Mouse (Mus musculus) midbrain, embryonic 13.5 days (tissue): Measurements from ENCODE around the gene Inpp4a. TPM values are rescaled to one million over a fixed set of nuclear protein-coding genes. Genes with fewer than 3 reads are reported as not detected.

Experiments
- ATAC-seq: fragments of 200-750 bp; cut with Nextera tagmentation; 2 replicates; pipeline ENCODE4 v1.8.0; 2017; ENCODE audit warnings: mild to moderate bottlenecking, moderate TSS enrichment, moderate library complexity
- H3K27ac ChIP-seq: fragments of 300-500 bp; sonication (generic); 2 replicates; pipeline ENCODE4 v1.5.1; 2015; ENCODE audit warnings: inconsistent platforms, mild to moderate bottlenecking, moderate library complexity
- H3K27me3 ChIP-seq: fragments of 300-500 bp; sonication (generic); 2 replicates; pipeline ENCODE4 v1.6.1; 2015; ENCODE audit warnings: mild to moderate bottlenecking, inconsistent platforms
- H3K36me3 ChIP-seq: fragments of 300-500 bp; sonication (generic); 2 replicates; pipeline ENCODE4 v1.6.1; 2015; ENCODE audit warnings: mild to moderate bottlenecking, inconsistent platforms
- H3K4me1 ChIP-seq: fragments of 300-500 bp; sonication (generic); replicated peaks from 2 replicates; pipeline ENCODE4 v1.6.1; 2015; ENCODE audit warnings: inconsistent platforms
- H3K4me2 ChIP-seq: fragments of 300-500 bp; sonication (generic); replicated peaks from 2 replicates; pipeline ENCODE4 v1.6.1; 2015; ENCODE audit warnings: moderate library complexity, mild to moderate bottlenecking, inconsistent platforms
- H3K4me3 ChIP-seq: fragments of 300-500 bp; sonication (generic); replicated peaks from 2 replicates; pipeline ENCODE4 v1.5.1; 2015; ENCODE audit warnings: mild to moderate bottlenecking, inconsistent platforms
- H3K9ac ChIP-seq: fragments of 300-500 bp; sonication (generic); replicated peaks from 2 replicates; pipeline ENCODE4 v1.6.1; 2015; ENCODE audit warnings: mild to moderate bottlenecking, inconsistent platforms
- H3K9me3 ChIP-seq: fragments of 300-500 bp; sonication (generic); 2 replicates; pipeline ENCODE4 v1.6.1; 2016; ENCODE audit warnings: mild to moderate bottlenecking, inconsistent platforms
- WGBS: fragments of 180-500 bp; shearing (Covaris S2); methylation state at CpG from one replicate; pipeline ENCODE4 v1.1.7; 2015; 5-methylcytosine and 5-hydroxymethylcytosine counted together
- polyA plus RNA-seq: library from polyadenylated mRNA; unstranded; fragments of >200 nt; fragmentation: Nextera tagmentation; extraction: Ambion mirVana; gene quantifications from 2 replicates; pipeline ENCODE4 v1.2.1, GENCODE M21; 2015

Gene Inpp4a
- polyA plus RNA-seq, 1 experiment from 2014 or later: 52.0 TPM

DNA sequence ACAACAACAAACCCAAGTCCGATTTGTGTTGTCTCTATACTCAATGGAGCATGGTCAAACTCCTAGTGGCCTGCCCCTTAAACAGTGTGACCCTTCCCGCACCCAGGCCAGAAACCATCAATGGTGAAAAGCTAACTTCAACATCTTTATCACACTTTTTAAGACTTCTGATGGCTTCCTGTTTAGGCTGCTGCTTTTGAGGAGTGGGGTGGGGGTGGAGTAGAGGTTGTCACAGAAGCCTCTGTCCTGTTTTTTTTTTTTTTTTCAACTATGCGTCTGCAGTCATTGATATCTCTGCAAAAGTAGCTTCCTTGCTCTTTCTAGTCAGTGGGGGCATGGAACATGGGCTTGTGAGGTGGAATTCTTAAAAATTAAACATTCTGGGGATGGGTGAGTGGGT lies 3.1 kb downstream of the Inpp4a start:
- Histone ChIP-seq H3K4me2 (no peak overlapping the region), H3K4me3 (no peak overlapping the region), H3K27ac (no peak overlapping the region), H3K9me3 (no peaks in the 10 kb centered on the region), H3K36me3 (no peaks in the 10 kb centered on the region), H3K4me1 (peaks cover 27% of the 10 kb centered on the region), H3K27me3 (no peaks in the 10 kb centered on the region), H3K9ac (no peak overlapping the region)
- 90% methylated on average over 3 of the region's 3 CpGs for WGBS
- no peak for ATAC-seq

- ATAC-seq: no peak
- H3K4me3 ChIP-seq: no peak overlapping the region
- H3K9ac ChIP-seq: no peak overlapping the region
- no peaks in the 10 kb centered on the region for H3K9me3 ChIP-seq
- 79% methylated on average over 9 of the region's 9 CpGs for WGBS
- no peak overlapping the region for H3K27ac ChIP-seq
- H3K4me2 ChIP-seq: no peak overlapping the region
- peaks cover 22% of the 10 kb centered on the region for H3K4me1 ChIP-seq
- H3K27me3 ChIP-seq: no peaks in the 10 kb centered on the region
- H3K36me3 ChIP-seq: no peaks in the 10 kb centered on the region
Measured at GRCm38 (mm10) chr1:37305691-37306287, 6.1 kb downstream of the Inpp4a start.

DNA sequence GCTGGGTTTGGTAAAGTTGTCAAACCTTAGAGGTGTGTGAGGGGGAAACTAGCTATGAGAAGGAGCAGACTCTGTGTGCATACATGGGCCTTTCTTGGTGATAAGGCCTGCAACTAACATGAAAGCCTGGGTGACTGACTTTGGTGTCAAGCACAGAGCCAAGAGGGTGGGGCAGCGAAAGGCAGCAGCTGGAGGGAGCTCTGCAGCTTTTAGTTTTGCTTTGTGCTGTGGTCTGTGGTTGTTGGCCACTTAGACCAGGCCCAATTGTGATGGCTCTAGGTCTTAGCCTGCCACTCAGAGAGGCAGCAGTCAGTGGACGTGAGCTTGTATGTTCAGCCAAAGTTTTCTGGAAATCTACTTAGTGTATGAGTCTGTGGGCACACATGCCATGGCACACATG lies 7.9 kb downstream of the Inpp4a start:
- no peaks in the 10 kb centered on the region for H3K36me3 ChIP-seq
- H3K4me1 ChIP-seq: peaks cover 8% of the 10 kb centered on the region; the same call in 1 of the 2 replicates
- no peak overlapping the region for H3K27ac ChIP-seq
- no peak overlapping the region for H3K9ac ChIP-seq
- no peak for ATAC-seq
- H3K9me3 ChIP-seq: no peaks in the 10 kb centered on the region
- no peaks in the 10 kb centered on the region for H3K27me3 ChIP-seq
- H3K4me2 ChIP-seq: no peak overlapping the region
- WGBS: 96% methylated on average over 2 of the region's 2 CpGs
- H3K4me3 ChIP-seq: no peak overlapping the region

DNA sequence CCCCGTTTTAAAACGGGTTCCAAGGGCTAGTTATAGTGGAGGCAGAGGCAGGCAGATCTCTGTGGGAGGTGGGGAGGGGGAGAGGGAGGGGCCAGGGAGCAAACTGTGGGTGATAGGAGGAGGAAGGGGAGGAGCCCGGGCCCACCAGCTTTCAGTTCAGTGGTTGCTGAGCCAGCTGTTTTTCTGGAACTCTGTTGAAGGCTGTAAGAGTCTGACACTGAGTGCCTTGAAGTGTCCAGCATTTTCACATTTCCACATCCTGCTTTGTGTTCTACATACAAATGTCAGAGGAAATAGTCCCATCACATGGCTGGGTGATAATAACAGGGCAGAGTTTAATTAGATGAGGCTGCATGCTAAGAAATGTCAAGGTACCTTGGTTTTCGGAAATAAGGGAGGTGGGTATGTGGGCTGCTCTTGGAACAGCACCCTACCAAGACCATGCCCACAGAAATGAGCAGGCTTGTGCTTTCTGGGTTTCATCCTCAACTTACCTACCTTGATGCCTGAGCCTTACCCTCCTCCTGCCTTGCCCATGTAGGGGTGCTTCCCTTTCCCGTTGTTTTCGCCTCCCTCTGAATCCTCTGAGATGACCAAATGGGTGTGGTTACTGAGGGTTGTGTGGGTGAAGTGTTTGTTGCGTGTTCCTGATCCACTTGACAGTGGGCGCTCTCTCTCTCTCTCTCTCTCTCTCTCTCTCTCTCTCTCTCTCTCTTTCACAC lies 8.5 kb downstream of the Inpp4a start:
- no peak overlapping the region for H3K9ac ChIP-seq
- H3K27ac ChIP-seq: no peak overlapping the region
- H3K9me3 ChIP-seq: no peaks in the 10 kb centered on the region
- H3K36me3 ChIP-seq: no peaks in the 10 kb centered on the region
- peaks cover 8% of the 10 kb centered on the region; the same call in 1 of the 2 replicates for H3K4me1 ChIP-seq
- WGBS: 95% methylated on average over 8 of the region's 8 CpGs
- no peak for ATAC-seq
- H3K4me3 ChIP-seq: no peak overlapping the region
- H3K27me3 ChIP-seq: no peaks in the 10 kb centered on the region
- no peak overlapping the region for H3K4me2 ChIP-seq

GRCm38 (mm10) chr1:37308743-37309100 lies 9.1 kb downstream of the Inpp4a start:
- Histone ChIP-seq H3K4me2 (no peak overlapping the region), H3K27ac (no peak overlapping the region), H3K27me3 (no peaks in the 10 kb centered on the region), H3K9me3 (no peaks in the 10 kb centered on the region), H3K36me3 (no peaks in the 10 kb centered on the region), H3K9ac (no peak overlapping the region), H3K4me1 (peaks cover 8% of the 10 kb centered on the region; the same call in 1 of the 2 replicates), H3K4me3 (no peak overlapping the region)
- ATAC-seq: no peak
- WGBS: 89% methylated on average over 3 of the region's 3 CpGs

DNA sequence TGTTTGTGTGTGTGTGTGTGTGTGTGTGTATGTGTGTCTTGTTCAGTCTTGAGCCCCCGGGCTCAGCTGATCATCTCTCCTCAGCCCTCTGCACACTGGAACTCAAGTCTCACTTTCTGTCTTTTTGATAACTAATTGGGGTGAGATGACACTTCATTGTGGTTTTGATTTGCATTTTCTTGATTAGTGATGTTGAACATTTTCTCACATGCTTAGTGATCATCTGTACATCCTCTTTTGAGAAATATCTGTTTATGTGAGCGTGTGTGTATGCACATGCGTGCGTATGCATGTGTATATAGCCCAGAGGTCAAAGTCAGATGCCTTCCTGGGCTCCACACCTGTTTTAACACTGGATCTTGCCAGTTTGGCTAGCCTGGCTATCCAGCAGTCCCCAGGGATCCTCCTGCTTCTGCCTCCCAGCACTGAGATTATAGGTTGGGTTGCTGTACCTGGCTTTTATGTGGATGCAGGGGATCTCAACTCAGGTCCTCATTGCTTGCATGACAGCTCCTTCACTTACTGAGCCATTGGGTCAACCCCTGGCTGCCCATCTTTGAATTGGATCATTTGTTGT lies 10.4 kb downstream of the Inpp4a start:
- H3K9ac ChIP-seq: no peak overlapping the region
- no peak for ATAC-seq
- 96% methylated on average over 4 of the region's 4 CpGs for WGBS

GRCm38 (mm10) chr1:37314338-37314737 lies 14.7 kb downstream of the Inpp4a start:
- H3K27me3 ChIP-seq: no peaks in the 10 kb centered on the region
- WGBS: 55% methylated on average over 7 of the region's 7 CpGs
- H3K36me3 ChIP-seq: no peaks in the 10 kb centered on the region
- H3K4me1 ChIP-seq: peaks cover 11% of the 10 kb centered on the region
- no peak overlapping the region for H3K4me2 ChIP-seq
- H3K9ac ChIP-seq: no peak overlapping the region
- no peak overlapping the region for H3K4me3 ChIP-seq
- no peak for ATAC-seq
- no peak overlapping the region for H3K27ac ChIP-seq
- H3K9me3 ChIP-seq: no peaks in the 10 kb centered on the region

More for the DNA sequence above, 10.4 kb downstream of the Inpp4a start:
- no peaks in the 10 kb centered on the region for H3K36me3 ChIP-seq
- H3K4me1 ChIP-seq: peaks cover 12% of the 10 kb centered on the region
- no peak overlapping the region for H3K4me3 ChIP-seq
- H3K27me3 ChIP-seq: no peaks in the 10 kb centered on the region
- no peaks in the 10 kb centered on the region for H3K9me3 ChIP-seq
- H3K27ac ChIP-seq: no peak overlapping the region
- H3K4me2 ChIP-seq: no peak overlapping the region

DNA sequence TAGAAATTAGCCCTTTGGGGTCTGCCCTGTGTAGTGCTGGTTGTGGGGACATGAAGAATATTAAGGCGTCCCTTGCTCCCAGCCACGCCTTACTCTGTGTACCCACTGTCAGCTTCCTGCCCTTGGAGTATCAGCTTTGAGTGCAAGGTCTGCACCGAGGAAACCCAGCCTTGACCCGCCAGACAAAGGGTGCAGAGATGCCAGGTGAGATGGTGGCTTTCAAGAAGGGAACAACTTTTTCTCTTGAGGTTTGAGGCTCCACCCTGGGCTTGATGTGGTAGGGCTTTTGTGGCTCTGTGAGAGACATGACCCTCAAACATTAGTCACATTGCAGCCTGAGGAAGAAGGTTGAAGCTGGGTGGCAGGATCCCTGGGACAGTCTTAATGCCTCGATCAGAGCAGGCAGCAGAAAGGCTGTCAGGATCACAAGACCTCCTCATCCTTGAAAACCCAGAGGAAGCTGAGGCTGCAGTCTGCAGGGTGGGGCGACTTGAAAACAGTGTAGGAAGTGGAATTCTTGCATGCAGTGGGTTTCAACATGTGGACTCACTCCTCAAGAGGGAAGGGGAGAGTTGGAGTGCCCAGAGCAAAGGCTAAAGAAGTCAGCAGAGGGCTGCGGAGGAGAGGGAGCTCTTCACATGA lies 18.1 kb downstream of the Inpp4a start:
- no peaks in the 10 kb centered on the region for H3K27me3 ChIP-seq
- whole genome bisulfite sequencing: 84% methylated on average over 7 of the region's 7 CpGs
- no peak for ATAC-seq
- H3K9ac ChIP-seq: no peak overlapping the region
- H3K36me3 ChIP-seq: no peaks in the 10 kb centered on the region
- H3K4me3 ChIP-seq: no peak overlapping the region
- H3K4me2 ChIP-seq: no peak overlapping the region
- no peak overlapping the region for H3K27ac ChIP-seq
- peaks cover 11% of the 10 kb centered on the region for H3K4me1 ChIP-seq
- H3K9me3 ChIP-seq: no peaks in the 10 kb centered on the region

- 98% methylated on average over 2 of the region's 2 CpGs for WGBS
- H3K4me3 ChIP-seq: no peak overlapping the region
- H3K4me1 ChIP-seq: peaks cover 11% of the 10 kb centered on the region
Measured at GRCm38 (mm10) chr1:37318558-37318957, 18.9 kb downstream of the Inpp4a start.

DNA sequence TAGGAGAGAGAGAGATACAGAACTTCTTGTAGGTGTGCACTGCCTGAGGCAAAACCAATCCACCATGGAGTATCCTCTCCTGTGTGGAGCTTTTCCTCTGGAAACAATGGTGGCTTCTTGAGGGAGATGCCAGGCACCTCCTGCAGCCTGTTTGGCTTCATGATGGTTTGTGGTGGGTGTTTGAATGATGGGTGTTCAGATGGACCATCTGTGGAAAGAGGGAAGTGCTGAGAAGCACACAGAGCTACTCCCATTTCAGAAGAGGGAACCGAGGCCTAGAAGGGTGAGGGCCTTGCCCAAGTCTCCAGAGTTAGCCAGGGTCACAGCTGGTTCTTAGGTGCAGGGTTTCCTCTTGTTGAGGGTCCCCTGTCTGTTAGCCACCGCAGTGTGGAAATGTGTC lies 23.0 kb downstream of the Inpp4a start:
- Histone ChIP-seq H3K36me3 (no peaks in the 10 kb centered on the region), H3K9me3 (no peaks in the 10 kb centered on the region), H3K27me3 (no peaks in the 10 kb centered on the region), H3K27ac (no peak overlapping the region), H3K4me3 (no peak overlapping the region), H3K9ac (no peak overlapping the region), H3K4me2 (no peak overlapping the region), H3K4me1 (0 out of 2 replicates have a peak, but pooled peaks cover 3% of the 10 kb centered on the region)
- ATAC-seq: no peak
- WGBS: 93% methylated on average over 2 of the region's 2 CpGs

More at GRCm38 (mm10) chr1:37318558-37318957, 18.9 kb downstream of the Inpp4a start:
- no peak overlapping the region for H3K27ac ChIP-seq
- no peak overlapping the region for H3K9ac ChIP-seq
- H3K9me3 ChIP-seq: no peaks in the 10 kb centered on the region
- no peaks in the 10 kb centered on the region for H3K36me3 ChIP-seq
- no peak overlapping the region for H3K4me2 ChIP-seq
- no peak for ATAC-seq
- H3K27me3 ChIP-seq: no peaks in the 10 kb centered on the region

- Histone ChIP-seq H3K4me1 (0 out of 2 replicates have a peak, but pooled peaks cover 3% of the 10 kb centered on the region), H3K36me3 (no peaks in the 10 kb centered on the region), H3K27me3 (no peaks in the 10 kb centered on the region), H3K9me3 (no peaks in the 10 kb centered on the region), H3K27ac (no peak overlapping the region), H3K4me2 (no peak overlapping the region), H3K9ac (no peak overlapping the region), H3K4me3 (no peak overlapping the region)
- WGBS: 90% methylated on average over 4 of the region's 4 CpGs
- no peak for ATAC-seq
Measured at GRCm38 (mm10) chr1:37323208-37323607, 23.5 kb downstream of the Inpp4a start.

GRCm38 (mm10) chr1:37324569-37324968 lies 24.9 kb downstream of the Inpp4a start:
- Histone ChIP-seq H3K27me3 (no peaks in the 10 kb centered on the region), H3K4me3 (no peak overlapping the region), H3K9me3 (peaks cover 5% of the 10 kb centered on the region; the same call in 1 of the 2 replicates), H3K4me2 (no peak overlapping the region), H3K9ac (no peak overlapping the region), H3K36me3 (peaks cover 6% of the 10 kb centered on the region; the same call in 1 of the 2 replicates), H3K27ac (no peak overlapping the region), H3K4me1 (0 out of 2 replicates have a peak, but pooled peaks cover 3% of the 10 kb centered on the region)
- ATAC-seq: no peak
- WGBS: 43% methylated on average over 5 of the region's 5 CpGs
